Mouse (Mus musculus) lung, postnatal 36 days (tissue): ENCODE results near the gene Nol4l.
"Not testable (repeated sequence)": the region's sequence is repeated elsewhere in the genome, so short reads cannot be mapped to it uniquely, and the experiment has no call there.

Experiments
- DNase-seq: peaks from one replicate; pipeline ENCODE4 v3.0.0; 2022; ENCODE audit warnings: mixed read lengths

The Nol4l gene

GRCm38 (mm10) chr2:153510136-153510535 lies 19.6 kb downstream of the Nol4l start:
- DNase-seq, result no peak

GRCm38 (mm10) chr2:153509211-153510029 lies 20.4 kb downstream of the Nol4l start:
- DNase-seq, result no peak

GRCm38 (mm10) chr2:153508405-153508804 lies 21.4 kb downstream of the Nol4l start:
- DNase-seq, result no peak

GRCm38 (mm10) chr2:153507969-153508368 lies 21.8 kb downstream of the Nol4l start:
- DNase-seq, result no peak

- DNase-seq, result no peak
Observed at GRCm38 (mm10) chr2:153506385-153506784, 23.4 kb downstream of the Nol4l start.

GRCm38 (mm10) chr2:153499154-153499553 lies 30.6 kb downstream of the Nol4l start:
- peak; percentile 65 for DNase-seq

- no peak for DNase-seq
Observed at GRCm38 (mm10) chr2:153496898-153497297, 32.9 kb downstream of the Nol4l start.

- no peak for DNase-seq
Observed at GRCm38 (mm10) chr2:153496301-153496700, 33.5 kb downstream of the Nol4l start.

GRCm38 (mm10) chr2:153495818-153496217 lies 34.0 kb downstream of the Nol4l start:
- no peak for DNase-seq

GRCm38 (mm10) chr2:153495391-153495790 lies 34.4 kb downstream of the Nol4l start:
- DNase-seq, result not testable (repeated sequence)

- no peak for DNase-seq
Observed at GRCm38 (mm10) chr2:153494293-153494811, 35.4 kb downstream of the Nol4l start.

GRCm38 (mm10) chr2:153493781-153494292 lies 35.9 kb downstream of the Nol4l start:
- no peak for DNase-seq

- DNase-seq, result no peak
Observed at GRCm38 (mm10) chr2:153493393-153493731, 36.4 kb downstream of the Nol4l start.

GRCm38 (mm10) chr2:153492573-153493392 lies 37.0 kb downstream of the Nol4l start, which contains the start of gene 4930404H24Rik:
Gene 4930404H24Rik (plus strand): TSS chr2:153492790.
- DNase-seq, result peak; percentile 62

- no peak for DNase-seq
Observed at GRCm38 (mm10) chr2:153492179-153492517, 37.6 kb downstream of the Nol4l start.

- no peak for DNase-seq
Observed at GRCm38 (mm10) chr2:153491512-153492178, 38.1 kb downstream of the Nol4l start.

GRCm38 (mm10) chr2:153490940-153491339 lies 38.8 kb downstream of the Nol4l start:
- no peak for DNase-seq

- no peak for DNase-seq
Observed at GRCm38 (mm10) chr2:153490116-153490515, 39.7 kb downstream of the Nol4l start.

- no peak for DNase-seq
Observed at GRCm38 (mm10) chr2:153484071-153484470, 45.7 kb downstream of the Nol4l start.

GRCm38 (mm10) chr2:153483118-153483983 lies 46.4 kb downstream of the Nol4l start:
- DNase-seq, result peak; percentile 37

- no peak for DNase-seq
Observed at GRCm38 (mm10) chr2:153481861-153482120, 48.0 kb downstream of the Nol4l start.
